Mouse (Mus musculus) intestine, postnatal 0 days (tissue): ENCODE data around the gene Anapc11. TPM values are rescaled to one million over a fixed set of nuclear protein-coding genes. Genes with fewer than 3 reads are reported as not detected.

Experiments used
- ATAC-seq: fragments of 200-750 bp; cut with Nextera tagmentation; 2 replicates; pipeline ENCODE4 v1.8.0; 2017; ENCODE audit warnings: mild to moderate bottlenecking, moderate TSS enrichment, moderate library complexity
- H3K27ac ChIP-seq: fragments of 300-500 bp; sonication (generic); 2 replicates; pipeline ENCODE4 v1.5.1; 2014; ENCODE audit warnings: mild to moderate bottlenecking, low read depth, low read length, moderate library complexity
- H3K27me3 ChIP-seq: fragments of 300-500 bp; sonication (generic); replicated peaks from 2 replicates; pipeline ENCODE4 v1.6.1; 2014; ENCODE audit warnings: low read length, mixed read lengths; ENCODE audit not compliant: control insufficient read depth, insufficient read depth
- H3K36me3 ChIP-seq: fragments of 300-500 bp; sonication (generic); 2 replicates; pipeline ENCODE4 v1.6.1; 2014; ENCODE audit warnings: mild to moderate bottlenecking, moderate library complexity; ENCODE audit not compliant: control insufficient read depth, insufficient read depth
- H3K4me1 ChIP-seq: fragments of 300-500 bp; sonication (generic); replicated peaks from 2 replicates; pipeline ENCODE4 v1.6.1; 2014; ENCODE audit warnings: antibody characterized with exemption, low read length, mixed read lengths; ENCODE audit not compliant: control insufficient read depth, insufficient read depth
- H3K4me2 ChIP-seq: fragments of 300-500 bp; sonication (generic); replicated peaks from 2 replicates; pipeline ENCODE4 v1.6.1; 2014; ENCODE audit warnings: low read depth, mild to moderate bottlenecking, moderate library complexity
- H3K4me3 ChIP-seq: fragments of 300-500 bp; sonication (generic); 2 replicates; pipeline ENCODE4 v1.5.1; 2014; ENCODE audit warnings: low read depth, low read length
- H3K9ac ChIP-seq: fragments of 300-500 bp; sonication (generic); 2 replicates; pipeline ENCODE4 v1.6.1; 2014; ENCODE audit warnings: mild to moderate bottlenecking, low read depth, low read length
- H3K9me3 ChIP-seq: fragments of 300-500 bp; sonication (generic); 2 replicates; pipeline ENCODE4 v1.6.1; 2016; ENCODE audit warnings: mixed run types; ENCODE audit not compliant: control insufficient read depth
- CTCF ChIP-seq: sonication (generic); IDR thresholded peaks from 2 replicates; pipeline ENCODE4 v1.5.1; 2016; ENCODE audit warnings: low read depth, mild to moderate bottlenecking, control low read depth, antibody characterized with exemption, moderate library complexity
- WGBS: fragments of 180-500 bp; shearing (Covaris S2); extraction: QIAGEN DNeasy Blood & Tissue Kit; methylation state at CpG from one replicate; pipeline ENCODE4 v1.1.7; 2014; 5-methylcytosine and 5-hydroxymethylcytosine counted together
- polyA plus RNA-seq: library from polyadenylated mRNA; unstranded; fragments of >200 nt; fragmentation: Nextera tagmentation; extraction: Ambion mirVana; gene quantifications from 2 replicates; pipeline ENCODE4 v1.2.1, GENCODE M21; 2015

Gene Anapc11
- polyA plus RNA-seq, 1 experiment from 2014 or later: 108 TPM

DNA sequence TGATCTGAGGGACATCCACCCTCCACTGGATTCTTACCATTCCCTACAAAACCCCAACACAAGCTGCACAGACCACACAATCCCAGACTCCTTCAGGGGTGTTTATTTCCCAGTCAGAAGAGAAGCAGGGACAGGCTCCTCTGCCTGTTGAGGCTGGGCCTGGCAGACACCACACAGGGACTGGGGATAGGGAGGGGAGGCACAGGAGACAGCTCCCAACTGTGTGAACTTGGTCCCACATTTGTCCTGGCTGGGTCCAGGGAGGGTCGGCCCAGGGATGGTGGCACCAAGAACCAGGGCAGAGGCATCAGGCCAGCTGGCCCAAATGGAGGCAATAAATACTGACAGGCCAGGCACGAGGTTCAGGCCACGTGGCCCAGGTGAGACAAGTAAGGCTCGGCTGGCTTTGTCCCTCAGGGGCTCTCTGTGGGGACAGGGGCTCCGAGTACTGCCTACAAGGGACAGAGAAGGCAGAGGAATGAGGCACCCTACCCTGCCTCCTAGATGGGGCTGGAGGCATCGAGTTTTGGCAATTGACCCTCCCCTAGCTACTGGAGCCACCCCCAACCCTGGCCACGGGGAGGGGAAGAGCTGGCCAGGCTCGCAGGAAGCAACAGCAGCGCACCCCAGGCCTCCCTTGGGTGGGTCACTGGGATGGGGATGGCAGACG lies 20.1 kb upstream of the Anapc11 start:
- 73% methylated on average over 10 of the region's 10 CpGs for WGBS
- Histone ChIP-seq H3K4me1 (peaks cover 22% of the 10 kb centered on the region; the same call in 1 of the 2 replicates), H3K9me3 (no peaks in the 10 kb centered on the region), H3K27ac (peak overlapping the region; percentile 99), H3K4me3 (no peak overlapping the region), H3K4me2 (0 out of 2 replicates have a peak overlapping the region, but pooled peaks have one; percentile 47), H3K9ac (0 out of 2 replicates have a peak overlapping the region, but pooled peaks have one; percentile 28), H3K27me3 (no peaks in the 10 kb centered on the region), H3K36me3 (peaks cover 27% of the 10 kb centered on the region)
- TF ChIP-seq CTCF: no peak
- ATAC-seq: no peak

DNA sequence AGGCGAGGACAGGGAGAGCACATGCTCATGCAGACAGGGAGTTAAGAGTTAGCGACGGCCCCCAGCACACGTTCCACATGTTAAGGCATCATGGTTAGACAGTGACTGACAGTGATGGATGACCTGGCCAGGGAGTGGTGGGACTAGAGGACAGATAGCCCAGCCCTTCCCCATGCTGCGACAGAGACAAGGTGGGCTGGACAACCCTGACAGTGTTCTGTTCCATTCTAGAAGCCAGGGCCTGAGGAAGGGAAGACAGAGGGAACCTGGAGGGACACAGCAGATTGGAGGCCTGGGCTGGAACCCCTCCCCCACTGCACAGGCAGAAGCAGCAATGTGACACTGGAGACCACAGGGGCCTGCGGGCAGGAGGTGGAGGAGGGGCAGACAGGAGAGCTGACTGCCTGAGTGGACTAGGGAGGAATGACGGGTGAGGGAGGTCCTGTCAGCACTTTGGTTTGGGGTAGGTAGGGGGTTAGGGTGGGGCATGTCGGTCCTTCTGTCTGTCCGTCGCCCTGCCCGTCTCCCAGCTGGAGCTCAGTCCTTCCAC lies 19.5 kb upstream of the Anapc11 start:
- Histone ChIP-seq H3K4me1 (peaks cover 22% of the 10 kb centered on the region; the same call in 1 of the 2 replicates), H3K27me3 (no peaks in the 10 kb centered on the region), H3K4me3 (no peak overlapping the region), H3K4me2 (no peak overlapping the region), H3K9me3 (no peaks in the 10 kb centered on the region), H3K9ac (no peak overlapping the region), H3K27ac (peak overlapping the region; percentile 99), H3K36me3 (peaks cover 27% of the 10 kb centered on the region)
- WGBS: 79% methylated on average over 11 of the region's 11 CpGs
- TF ChIP-seq CTCF: no peak
- no peak for ATAC-seq

GRCm38 (mm10) chr11:120579316-120580107 lies 18.7 kb upstream of the Anapc11 start:
- Histone ChIP-seq H3K4me3 (peak overlapping the region; percentile 85), H3K9me3 (no peaks in the 10 kb centered on the region), H3K36me3 (peaks cover 27% of the 10 kb centered on the region), H3K27me3 (no peaks in the 10 kb centered on the region), H3K27ac (peak overlapping the region; percentile 99), H3K4me1 (peaks cover 22% of the 10 kb centered on the region; the same call in 1 of the 2 replicates), H3K9ac (peak overlapping the region; percentile 100), H3K4me2 (peak overlapping the region; percentile 86)
- no peak for ATAC-seq
- WGBS: 54% methylated on average over 15 of the region's 15 CpGs
- TF ChIP-seq CTCF: peak; percentile 87

- peaks cover 22% of the 10 kb centered on the region; the same call in 1 of the 2 replicates for H3K4me1 ChIP-seq
- no peak for ATAC-seq
- no peaks in the 10 kb centered on the region for H3K9me3 ChIP-seq
- peak overlapping the region; percentile 86 for H3K4me2 ChIP-seq
- H3K27me3 ChIP-seq: no peaks in the 10 kb centered on the region
- 40% methylated on average over 7 of the region's 7 CpGs for WGBS
- peak overlapping the region; percentile 85 for H3K4me3 ChIP-seq
- TF ChIP-seq CTCF: no peak
- H3K36me3 ChIP-seq: peaks cover 30% of the 10 kb centered on the region
- H3K27ac ChIP-seq: peak overlapping the region; percentile 99
- H3K9ac ChIP-seq: peak overlapping the region; percentile 100
These were observed 18.0 kb upstream of the Anapc11 start for GRCm38 (mm10) chr11:120580190-120580589.

GRCm38 (mm10) chr11:120580871-120581331 lies 17.3 kb upstream of the Anapc11 start:
- Histone ChIP-seq H3K4me3 (peak overlapping the region; percentile 85), H3K9me3 (no peaks in the 10 kb centered on the region), H3K4me1 (peaks cover 22% of the 10 kb centered on the region; the same call in 1 of the 2 replicates), H3K27me3 (no peaks in the 10 kb centered on the region), H3K27ac (peak overlapping the region; percentile 99), H3K4me2 (peak overlapping the region; percentile 86), H3K9ac (peak overlapping the region; percentile 100), H3K36me3 (peaks cover 34% of the 10 kb centered on the region)
- 0% methylated on average over 28 of the region's 44 CpGs for WGBS
- ATAC-seq: peak; percentile 36
- no peak for TF ChIP-seq CTCF
